Mouse (Mus musculus) olfactory bulb, adult 2 months (tissue): ENCODE results near the gene Acvrl1. TPM values are rescaled to one million over a fixed set of nuclear protein-coding genes. Genes with fewer than 3 reads are reported as not detected.

ENCODE experiments used
- H3K27ac ChIP-seq: fragments of 200-500 bp; 2 replicates; pipeline ENCODE4 v1.5.1; 2012; ENCODE audit warnings: low read depth, low read length; ENCODE audit not compliant: insufficient read depth
- H3K4me1 ChIP-seq: fragments of 200-500 bp; 2 replicates; pipeline ENCODE4 v1.6.1; 2012; ENCODE audit warnings: low read length; ENCODE audit not compliant: control insufficient read depth, insufficient read depth
- H3K4me3 ChIP-seq: fragments of 200-500 bp; 2 replicates; pipeline ENCODE4 v1.5.1; 2012; ENCODE audit warnings: mild to moderate bottlenecking, low read depth, low read length, moderate library complexity; ENCODE audit not compliant: insufficient read depth
- CTCF ChIP-seq: fragments of 200-500 bp; IDR thresholded peaks from 2 replicates; pipeline ENCODE4 v1.5.1; 2012; ENCODE audit warnings: low read depth, mild to moderate bottlenecking, low read length, moderate library complexity; ENCODE audit not compliant: insufficient read depth
- POLR2A ChIP-seq: fragments of 200-500 bp; IDR thresholded peaks from 2 replicates; pipeline ENCODE4 v1.6.1; 2012; ENCODE audit warnings: mild to moderate bottlenecking, low read depth, low read length, moderate library complexity; ENCODE audit not compliant: insufficient read depth
- WGBS: fragments of 180-500 bp; shearing (Covaris S2); methylation state at CpG from one replicate; pipeline ENCODE4 v1.1.7; 2018; 5-methylcytosine and 5-hydroxymethylcytosine counted together
- polyA plus RNA-seq: library from polyadenylated mRNA; stranded (reverse); fragments of >200 nt; gene quantifications from 2 replicates; pipeline ENCODE4 v1.2.4, GENCODE M21; 2012; ENCODE audit warnings: low replicate concordance; ENCODE audit not compliant: missing spikeins, insufficient read depth, insufficient read length

Gene Acvrl1
- polyA plus RNA-seq, 1 experiment, result not detected

- 74% methylated on average over 4 of the region's 4 CpGs for WGBS
- Histone ChIP-seq H3K4me3 (no peak overlapping the region), H3K4me1 (peaks cover 8% of the 10 kb centered on the region; the same call in 1 of the 2 replicates), H3K27ac (no peak overlapping the region)
- TF ChIP-seq POLR2A, result no peak
- no peak for TF ChIP-seq CTCF
Measured at GRCm38 (mm10) chr15:101171272-101171671, 43.0 kb downstream of the Acvrl1 start.

- Histone ChIP-seq H3K4me1 (peaks cover 8% of the 10 kb centered on the region; the same call in 1 of the 2 replicates), H3K27ac (no peak overlapping the region), H3K4me3 (no peak overlapping the region)
- no peak for TF ChIP-seq CTCF
- no peak for TF ChIP-seq POLR2A
- 88% methylated on average over 2 of the region's 2 CpGs for WGBS
Measured at GRCm38 (mm10) chr15:101172016-101172415, 43.7 kb downstream of the Acvrl1 start.

- peak within 1 kb of the TSS; percentile 96 for H3K4me3 ChIP-seq
- under 1% methylated on average over 43 of the region's 87 CpGs for WGBS
- peaks cover 14% of the 10 kb centered on the region for H3K4me1 ChIP-seq
- H3K27ac ChIP-seq, result peak within 1 kb of the TSS; percentile 78
- TF ChIP-seq CTCF, result no peak
- TF ChIP-seq POLR2A, result peak; percentile 68; the same call in 1 of the 2 replicates
Measured at GRCm38 (mm10) chr15:101173421-101174211, 45.3 kb downstream of the Acvrl1 start, which contains the start of gene Acvr1b. TSS of gene Acvr1b (plus strand) at chr15:101174067.

GRCm38 (mm10) chr15:101174294-101175130 is 46.2 kb downstream of the Acvrl1 start:
- Histone ChIP-seq H3K4me3 (peak overlapping the region; percentile 96), H3K4me1 (peaks cover 14% of the 10 kb centered on the region), H3K27ac (peak overlapping the region; percentile 78)
- no peak for TF ChIP-seq POLR2A
- WGBS, result 1% methylated on average over 31 of the region's 46 CpGs

GRCm38 (mm10) chr15:101175131-101175460 is 46.8 kb downstream of the Acvrl1 start:
- Histone ChIP-seq H3K27ac (no peak overlapping the region), H3K4me3 (peak overlapping the region; percentile 96), H3K4me1 (peaks cover 14% of the 10 kb centered on the region)
- TF ChIP-seq POLR2A, result no peak
- TF ChIP-seq CTCF, result no peak
- 7% methylated on average over 5 of the region's 5 CpGs for WGBS

- no peak for TF ChIP-seq POLR2A
- no peak for TF ChIP-seq CTCF
- 15% methylated on average over 17 of the region's 17 CpGs for WGBS
- H3K4me1 ChIP-seq, result peaks cover 19% of the 10 kb centered on the region
- peak overlapping the region; percentile 8; the same call in 1 of the 2 replicates for H3K27ac ChIP-seq
- peak overlapping the region; percentile 96 for H3K4me3 ChIP-seq
Measured at GRCm38 (mm10) chr15:101175613-101176283, 47.4 kb downstream of the Acvrl1 start.

GRCm38 (mm10) chr15:101176284-101176680 is 48.0 kb downstream of the Acvrl1 start:
- Histone ChIP-seq H3K4me3 (no peak overlapping the region), H3K27ac (no peak overlapping the region), H3K4me1 (peaks cover 23% of the 10 kb centered on the region)
- WGBS, result 24% methylated on average over 3 of the region's 3 CpGs
- TF ChIP-seq CTCF (no peak), POLR2A (no peak)

GRCm38 (mm10) chr15:101176795-101177691 is 48.7 kb downstream of the Acvrl1 start:
- peaks cover 26% of the 10 kb centered on the region for H3K4me1 ChIP-seq
- no peak overlapping the region for H3K4me3 ChIP-seq
- 65% methylated on average over 8 of the region's 8 CpGs for WGBS
- TF ChIP-seq POLR2A, result no peak
- H3K27ac ChIP-seq, result no peak overlapping the region; the same call in 1 of the 2 replicates
